Mouse (Mus musculus): ENCODE measurements around the gene Scaper. TPM values are rescaled to one million over a fixed set of nuclear protein-coding genes. Genes with fewer than 3 reads are reported as not detected.
A peak's percentile ranks its signal among the peaks of the same experiment; 100 is the strongest.

The Scaper gene
- polyA plus RNA-seq, 1 experiment from 2014 or later: 48.9 TPM

- peaks cover 9% of the 10 kb centered on the region for H3K4me1 ChIP-seq (ENCODE audit: control insufficient read depth, insufficient read depth, low read length)
- H3K4me2 ChIP-seq (ENCODE audit: low read length): peak overlapping the region; percentile 59
- peak overlapping the region; percentile 36 for H3K4me3 ChIP-seq (replicated peaks; ENCODE audit: low read depth, low read length)
- WGBS: under 1% methylated on average over 12 of the region's 12 CpGs
- H3K9me3 ChIP-seq (ENCODE audit: control insufficient read depth, low read length): no peaks in the 10 kb centered on the region
- H3K9ac ChIP-seq (replicated peaks; ENCODE audit: low read length): no peak overlapping the region
- ATAC-seq (ENCODE audit: low FRiP score, low TSS enrichment) (no peak), DNase-seq (no peak)
- H3K27ac ChIP-seq (replicated peaks; ENCODE audit: low read depth, low read length): no peak overlapping the region
- H3K27me3 ChIP-seq (ENCODE audit: control insufficient read depth, insufficient read depth, low read length): peaks cover 88% of the 10 kb centered on the region
- no peaks in the 10 kb centered on the region for H3K36me3 ChIP-seq (ENCODE audit: control insufficient read depth, insufficient read depth, low read length)
Measured at GRCm38 (mm10) chr9:55540391-55540770, 397.5 kb downstream of the Scaper start.

DNA sequence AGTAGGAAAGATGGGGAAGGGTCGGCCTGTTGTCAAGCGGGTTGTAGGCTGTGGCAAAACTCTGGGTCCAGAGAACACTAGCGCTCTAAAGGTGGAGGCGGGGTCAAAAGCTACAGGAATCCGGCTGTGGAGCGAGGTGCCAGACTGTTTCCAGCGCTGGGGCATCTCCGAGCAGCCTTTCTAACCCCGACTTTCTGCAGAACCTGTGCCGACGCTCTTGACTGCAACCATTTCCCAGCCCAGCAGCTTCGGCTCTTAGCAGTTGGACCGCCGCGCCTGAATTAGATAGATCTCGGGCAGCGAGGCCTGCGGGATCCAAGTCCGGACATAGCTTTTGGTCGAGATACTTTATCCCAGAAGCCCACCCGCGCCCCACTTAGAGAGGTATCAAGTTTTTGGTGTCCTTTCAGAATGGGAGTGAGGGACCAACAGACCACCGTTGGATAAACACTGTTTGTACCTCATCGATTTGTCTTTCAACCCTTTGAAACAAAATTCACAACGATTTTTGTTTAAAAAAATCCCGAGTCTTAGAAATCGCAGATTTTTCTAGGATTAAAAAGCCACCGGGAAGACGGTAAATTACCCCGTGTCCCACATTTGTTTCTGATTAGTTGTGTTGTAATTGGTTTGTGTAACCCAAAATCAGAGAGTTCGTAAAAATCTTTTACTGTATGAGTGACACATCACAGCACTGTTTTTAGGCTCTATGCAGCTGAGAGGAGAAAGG, 398.1 kb downstream of the Scaper start:
- no peaks in the 10 kb centered on the region for H3K9me3 ChIP-seq (ENCODE audit: control insufficient read depth, low read length)
- WGBS: 2% methylated on average over 31 of the region's 31 CpGs
- ATAC-seq (ENCODE audit: low FRiP score, low TSS enrichment): no peak
- H3K9ac ChIP-seq (replicated peaks; ENCODE audit: low read length): no peak overlapping the region
- H3K27ac ChIP-seq (replicated peaks; ENCODE audit: low read depth, low read length): no peak overlapping the region
- no peaks in the 10 kb centered on the region for H3K36me3 ChIP-seq (ENCODE audit: control insufficient read depth, insufficient read depth, low read length)
- H3K27me3 ChIP-seq (ENCODE audit: control insufficient read depth, insufficient read depth, low read length): peaks cover 82% of the 10 kb centered on the region
- DNase-seq: peak; percentile 50
- peak overlapping the region; percentile 59 for H3K4me2 ChIP-seq (ENCODE audit: low read length)
- H3K4me1 ChIP-seq (ENCODE audit: control insufficient read depth, insufficient read depth, low read length): peaks cover 9% of the 10 kb centered on the region
- peak overlapping the region; percentile 36 for H3K4me3 ChIP-seq (replicated peaks; ENCODE audit: low read depth, low read length)

GRCm38 (mm10) chr9:55539006-55539405, 398.9 kb downstream of the Scaper start:
- no peak overlapping the region for H3K9ac ChIP-seq (replicated peaks; ENCODE audit: low read length)
- ATAC-seq (ENCODE audit: low FRiP score, low TSS enrichment) (no peak), DNase-seq (no peak)
- no peaks in the 10 kb centered on the region for H3K36me3 ChIP-seq (ENCODE audit: control insufficient read depth, insufficient read depth, low read length)
- H3K9me3 ChIP-seq (ENCODE audit: control insufficient read depth, low read length): no peaks in the 10 kb centered on the region
- 0% methylated on average over 1 of the region's 1 CpGs for WGBS
- peaks cover 76% of the 10 kb centered on the region for H3K27me3 ChIP-seq (ENCODE audit: control insufficient read depth, insufficient read depth, low read length)
- H3K4me3 ChIP-seq (replicated peaks; ENCODE audit: low read depth, low read length): no peak overlapping the region
- no peak overlapping the region for H3K27ac ChIP-seq (replicated peaks; ENCODE audit: low read depth, low read length)
- peaks cover 9% of the 10 kb centered on the region for H3K4me1 ChIP-seq (ENCODE audit: control insufficient read depth, insufficient read depth, low read length)
- H3K4me2 ChIP-seq (ENCODE audit: low read length): no peak overlapping the region

- no peak within 1 kb of the TSS for H3K4me3 ChIP-seq (replicated peaks; ENCODE audit: low read depth, low read length)
- 5% methylated on average over 4 of the region's 4 CpGs for WGBS
- peaks cover 9% of the 10 kb centered on the region for H3K4me1 ChIP-seq (ENCODE audit: control insufficient read depth, insufficient read depth, low read length)
- H3K27me3 ChIP-seq (ENCODE audit: control insufficient read depth, insufficient read depth, low read length): peaks cover 71% of the 10 kb centered on the region
- H3K9me3 ChIP-seq (ENCODE audit: control insufficient read depth, low read length): no peaks in the 10 kb centered on the region
- peak; percentile 65 for DNase-seq
- H3K9ac ChIP-seq (replicated peaks; ENCODE audit: low read length): no peak within 1 kb of the TSS
- H3K4me2 ChIP-seq (ENCODE audit: low read length): peak within 1 kb of the TSS; percentile 59; the same call in 1 of the 2 replicates
- H3K36me3 ChIP-seq (ENCODE audit: control insufficient read depth, insufficient read depth, low read length): no peaks in the 10 kb centered on the region
- no peak within 1 kb of the TSS for H3K27ac ChIP-seq (replicated peaks; ENCODE audit: low read depth, low read length)
- no peak for ATAC-seq (ENCODE audit: low FRiP score, low TSS enrichment)
Measured at GRCm38 (mm10) chr9:55538377-55538776, 399.5 kb downstream of the Scaper start, which contains the start of gene Isl2. Isl2 (plus strand) TSS chr9:55538672.

DNA sequence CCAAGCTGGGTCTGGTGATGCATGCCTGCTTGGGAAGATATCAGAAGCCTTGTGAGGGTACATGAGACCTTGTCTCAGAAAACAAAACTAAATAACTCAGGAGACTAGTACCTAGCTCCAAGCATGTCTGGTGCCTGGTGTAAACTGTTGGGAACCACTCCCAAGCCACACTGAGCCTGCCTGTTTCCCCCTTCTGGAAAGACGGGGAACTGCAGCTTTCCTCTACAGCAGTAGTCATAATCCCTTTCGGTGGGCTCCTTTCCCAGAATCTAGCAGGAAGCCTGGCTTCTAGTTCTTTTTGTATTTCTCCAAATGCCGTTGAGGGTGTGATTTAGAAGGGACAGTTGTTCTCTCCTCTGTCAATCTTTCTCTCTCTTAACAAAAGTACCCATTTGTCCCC, 402.0 kb downstream of the Scaper start:
- Histone ChIP-seq H3K9ac (replicated peaks; ENCODE audit: low read length) (no peak overlapping the region), H3K9me3 (ENCODE audit: control insufficient read depth, low read length) (no peaks in the 10 kb centered on the region), H3K27me3 (ENCODE audit: control insufficient read depth, insufficient read depth, low read length) (peaks cover 48% of the 10 kb centered on the region), H3K4me2 (ENCODE audit: low read length) (no peak overlapping the region), H3K27ac (replicated peaks; ENCODE audit: low read depth, low read length) (no peak overlapping the region), H3K4me1 (ENCODE audit: control insufficient read depth, insufficient read depth, low read length) (0 out of 2 replicates have a peak, but pooled peaks cover 4% of the 10 kb centered on the region), H3K36me3 (ENCODE audit: control insufficient read depth, insufficient read depth, low read length) (no peaks in the 10 kb centered on the region), H3K4me3 (replicated peaks; ENCODE audit: low read depth, low read length) (no peak overlapping the region)
- 21% methylated on average over 3 of the region's 3 CpGs for WGBS
- no peak for ATAC-seq (ENCODE audit: low FRiP score, low TSS enrichment)
- peak; percentile 78 for DNase-seq

DNA sequence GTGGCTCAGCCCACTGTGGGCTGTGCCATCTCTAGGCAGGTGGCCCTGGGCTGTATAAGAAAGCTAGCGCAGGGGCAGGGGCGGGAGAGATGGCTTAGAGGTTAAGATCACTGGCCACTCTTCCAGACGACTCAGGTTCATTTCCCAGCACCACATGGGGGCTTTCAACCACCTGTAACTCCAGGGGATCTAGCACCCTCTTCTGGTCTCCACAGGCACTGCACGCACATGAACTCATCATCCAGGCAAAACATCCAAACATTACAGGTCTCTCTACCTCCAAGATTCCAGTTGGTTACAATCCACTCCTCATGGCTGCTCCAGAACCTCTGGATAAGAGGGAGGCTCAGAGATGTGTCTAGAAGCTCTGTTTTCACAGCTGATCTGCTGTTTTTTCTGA, 412.2 kb downstream of the Scaper start:
- Histone ChIP-seq H3K27ac (replicated peaks; ENCODE audit: low read depth, low read length) (no peak overlapping the region), H3K4me3 (replicated peaks; ENCODE audit: low read depth, low read length) (no peak overlapping the region), H3K27me3 (ENCODE audit: control insufficient read depth, insufficient read depth, low read length) (no peaks in the 10 kb centered on the region), H3K9ac (replicated peaks; ENCODE audit: low read length) (no peak overlapping the region), H3K9me3 (ENCODE audit: control insufficient read depth, low read length) (no peaks in the 10 kb centered on the region), H3K4me2 (ENCODE audit: low read length) (no peak overlapping the region), H3K36me3 (ENCODE audit: control insufficient read depth, insufficient read depth, low read length) (no peaks in the 10 kb centered on the region), H3K4me1 (ENCODE audit: control insufficient read depth, insufficient read depth, low read length) (no peaks in the 10 kb centered on the region)
- no peak for DNase-seq
- no peak for ATAC-seq (ENCODE audit: low FRiP score, low TSS enrichment)
- 38% methylated on average over 4 of the region's 4 CpGs for WGBS

GRCm38 (mm10) chr9:55512027-55512543, 425.8 kb downstream of the Scaper start, which contains the start of gene Etfa:
Etfa (minus strand) TSS chr9:55512243.
- Histone ChIP-seq H3K27me3 (ENCODE audit: control insufficient read depth, insufficient read depth, low read length) (peaks cover 12% of the 10 kb centered on the region; the same call in 1 of the 2 replicates), H3K36me3 (ENCODE audit: control insufficient read depth, insufficient read depth, low read length) (no peaks in the 10 kb centered on the region), H3K4me3 (replicated peaks; ENCODE audit: low read depth, low read length) (peak within 1 kb of the TSS; percentile 86), H3K4me1 (ENCODE audit: control insufficient read depth, insufficient read depth, low read length) (no peaks in the 10 kb centered on the region), H3K27ac (replicated peaks; ENCODE audit: low read depth, low read length) (peak within 1 kb of the TSS; percentile 79), H3K9ac (replicated peaks; ENCODE audit: low read length) (peak within 1 kb of the TSS; percentile 84), H3K9me3 (ENCODE audit: control insufficient read depth, low read length) (no peaks in the 10 kb centered on the region), H3K4me2 (ENCODE audit: low read length) (peak within 1 kb of the TSS; percentile 95)
- DNase-seq (peak; percentile 98), ATAC-seq (ENCODE audit: low FRiP score, low TSS enrichment) (peak; percentile 99)
- under 1% methylated on average over 47 of the region's 47 CpGs for WGBS

- peak; percentile 78 for ATAC-seq (ENCODE audit: low FRiP score, low TSS enrichment)
- under 1% methylated on average over 32 of the region's 32 CpGs for WGBS
Measured at GRCm38 (mm10) chr9:55511521-55511993, 426.4 kb downstream of the Scaper start.

More at GRCm38 (mm10) chr9:55511521-55511993, 426.4 kb downstream of the Scaper start:
- Histone ChIP-seq H3K27me3 (ENCODE audit: control insufficient read depth, insufficient read depth, low read length) (peaks cover 12% of the 10 kb centered on the region; the same call in 1 of the 2 replicates), H3K36me3 (ENCODE audit: control insufficient read depth, insufficient read depth, low read length) (no peaks in the 10 kb centered on the region), H3K9ac (replicated peaks; ENCODE audit: low read length) (peak overlapping the region; percentile 84), H3K4me3 (replicated peaks; ENCODE audit: low read depth, low read length) (peak overlapping the region; percentile 86), H3K27ac (replicated peaks; ENCODE audit: low read depth, low read length) (peak overlapping the region; percentile 79), H3K4me1 (ENCODE audit: control insufficient read depth, insufficient read depth, low read length) (no peaks in the 10 kb centered on the region), H3K4me2 (ENCODE audit: low read length) (peak overlapping the region; percentile 95), H3K9me3 (ENCODE audit: control insufficient read depth, low read length) (no peaks in the 10 kb centered on the region)
- peak; percentile 57 for DNase-seq

Data from midbrain, embryonic 14.5 days (tissue).